11 mouse cellular contexts compared by ENCODE assay signal in genomic region chrX:9519969-9520368, GRCm38 (mm10). TPM values are rescaled to one million over a fixed set of nuclear protein-coding genes. Genes with fewer than 3 reads are reported as not detected.
A peak's percentile ranks its signal among the peaks of the same experiment; 100 is the strongest.
DNase-seq lines count a peak whose midpoint lies in the region; ATAC-seq and TF ChIP-seq lines count a peak whose summit lies in the region.
"Not testable (repeated sequence)": the region's sequence is repeated elsewhere in the genome, so short reads cannot be mapped to it uniquely, and the experiment has no call there.
"Had no signal": no experiment of that assay in that cellular context is flagged by ENCODE, and none has a peak within 500 bp of the region (broad histone marks: within the 10 kb centered on the region; RNA-seq: fewer than 3 reads in every experiment).

No protein-coding gene starts in this region.

- H3K27ac ChIP-seq in cerebellum, adult 2 months (ENCODE audit: insufficient read depth, low read length); forebrain, embryonic 11.5 days (ENCODE audit: low read depth, low read length); lung, postnatal 0 days (ENCODE audit: low read length); neural tube, embryonic 15.5 days (replicated peaks): not testable (repeated sequence)

- not testable (repeated sequence) for H3K9me3 ChIP-seq in forebrain, embryonic 11.5 days (ENCODE audit: control insufficient read depth, low read length); lung, postnatal 0 days (ENCODE audit: low read length); neural tube, embryonic 15.5 days (replicated peaks)

- H3K4me3 ChIP-seq in cerebellum, adult 2 months (replicated peaks; ENCODE audit: insufficient read depth, low read depth, low read length); forebrain, embryonic 11.5 days (ENCODE audit: low read depth, low read length); lung, postnatal 0 days (ENCODE audit: low read depth, low read length); neural tube, embryonic 15.5 days (replicated peaks): not testable (repeated sequence)

- not testable (repeated sequence) for H3K36me3 ChIP-seq in forebrain, embryonic 11.5 days (ENCODE audit: control insufficient read depth, insufficient read depth, low read length); lung, postnatal 0 days (ENCODE audit: insufficient read depth, low read length); neural tube, embryonic 15.5 days

- 21% methylated on average over 2 of the region's 2 CpGs for WGBS in cerebellum, adult 2 months
- 45% methylated on average over 2 of the region's 2 CpGs for WGBS in forebrain, embryonic 11.5 days
- WGBS in lung, postnatal 0 days: 21% methylated on average over 2 of the region's 2 CpGs
- WGBS in neural tube, embryonic 15.5 days: 54% methylated on average over 2 of the region's 2 CpGs

- DNase-seq in MN1 (ENCODE audit: low spot score): peak; percentile 6
- DNase-seq in cerebellum, adult 2 months: peak; percentile 17 to 20
- peak; percentile 73 for DNase-seq in forebrain, embryonic 11.5 days (ENCODE audit: low spot score)
- peak; percentile 36 for DNase-seq in heart, postnatal 4 days
- DNase-seq in kidney, postnatal 14 days: peak; percentile 46
- DNase-seq in lung, postnatal 0 days (ENCODE audit: low spot score): peak; percentile 29
- peak; percentile 25 for DNase-seq in thymus, postnatal 25 days

- H3K9ac ChIP-seq in forebrain, embryonic 11.5 days (ENCODE audit: low read length); lung, postnatal 0 days (replicated peaks; ENCODE audit: low read depth); neural tube, embryonic 15.5 days (replicated peaks): not testable (repeated sequence)

- TF ChIP-seq POLR2A in cerebellum, adult 2 months (IDR thresholded peaks at IDR 0.05; ENCODE audit: borderline replicate concordance, insufficient read depth, low read length): not testable (repeated sequence)

- not testable (repeated sequence) for TF ChIP-seq EP300 in lung, postnatal 0 days (IDR thresholded peaks at IDR 0.05)

- not testable (repeated sequence) for H3K4me2 ChIP-seq in forebrain, embryonic 11.5 days (ENCODE audit: low read depth, low read length, severe bottlenecking); lung, postnatal 0 days (replicated peaks; ENCODE audit: low read depth, low read length); neural tube, embryonic 15.5 days

- peak; percentile 56 for TF ChIP-seq CTCF in cerebellum, adult 2 months (IDR thresholded peaks at IDR 0.05; ENCODE audit: borderline replicate concordance, insufficient read depth, low read depth, low read length)
- peak; percentile 72 for TF ChIP-seq CTCF in lung, postnatal 0 days (IDR thresholded peaks at IDR 0.05)

- peak; percentile 67; the same call in 1 of the 2 replicates for ATAC-seq in forebrain, embryonic 11.5 days (replicated peaks; ENCODE audit: low FRiP score)
- not testable (repeated sequence) for ATAC-seq in lung, postnatal 0 days
- ATAC-seq in neural tube, embryonic 15.5 days (ENCODE audit: low FRiP score): peak; percentile 68; the same call in 1 of the 2 replicates

- not testable (repeated sequence) for H3K27me3 ChIP-seq in cerebellum, adult 2 months (ENCODE audit: control insufficient read depth, insufficient read depth, low read length); forebrain, embryonic 11.5 days (ENCODE audit: control insufficient read depth, insufficient read depth, low read length); lung, postnatal 0 days (replicated peaks; ENCODE audit: insufficient read depth, low read length); neural tube, embryonic 15.5 days (replicated peaks)

- H3K4me1 ChIP-seq in cerebellum, adult 2 months (ENCODE audit: control insufficient read depth, insufficient read depth, low read length); forebrain, embryonic 11.5 days (replicated peaks; ENCODE audit: control insufficient read depth, insufficient read depth, low read length); lung, postnatal 0 days (ENCODE audit: insufficient read depth, low read depth, low read length); neural tube, embryonic 15.5 days: not testable (repeated sequence)

RNA-seq across cellular contexts. Expression of gene Cybb, which starts 32.4 kb away (rescaled TPM):
- polyA plus RNA-seq in cerebellum, adult 2 months (2012; rRNA removed): 0.33 and 0.41 TPM in 2 replicates
- polyA plus RNA-seq in forebrain, embryonic 11.5 days (2014; fragmentation: Nextera tagmentation; extraction: Ambion mirVana): 0.63 and 0.96 TPM in 2 replicates
- 1 to 10 TPM; 3.1 to 6.2 TPM for total RNA-seq in heart, postnatal 4 days (2021)
- 13.3 and 16.0 TPM in 2 replicates for polyA plus RNA-seq in lung, postnatal 0 days (2015; fragmentation: Nextera tagmentation; extraction: Ambion mirVana)
- polyA plus RNA-seq in neural tube, embryonic 15.5 days (2015; fragmentation: Nextera tagmentation; extraction: Ambion mirVana): 0.86 and 1.8 TPM in 2 replicates

RNA-seq across cellular contexts. Expression of gene H2al1o, which starts 52.2 kb away (rescaled TPM):
- 0.27 TPM in 1 of 2 replicates, not detected in the other for polyA plus RNA-seq in cerebellum, adult 2 months (2012; rRNA removed)
- not detected in 2 replicates for polyA plus RNA-seq in forebrain, embryonic 11.5 days (2014; fragmentation: Nextera tagmentation; extraction: Ambion mirVana)
- total RNA-seq in heart, postnatal 4 days (2021): not detected
- polyA plus RNA-seq in lung, postnatal 0 days (2015; fragmentation: Nextera tagmentation; extraction: Ambion mirVana): not detected in 2 replicates
- polyA plus RNA-seq in neural tube, embryonic 15.5 days (2015; fragmentation: Nextera tagmentation; extraction: Ambion mirVana): not detected in 2 replicates
- total RNA-seq: adrenal gland, postnatal 4 days; left cerebral cortex, postnatal 25 days had no signal
- polyA plus RNA-seq: heart, embryonic 11.5 days had no signal

Comparison
In these comparisons a context has a peak if more than half of its experiments do, and no peak if none do; other contexts are left out.
1. DNase-seq: peak in every context shown above with its lines; median percentile 73 in forebrain, embryonic 11.5 days; 46 in kidney, postnatal 14 days; 36 in heart, postnatal 4 days; 29 in lung, postnatal 0 days; 25 in thymus, postnatal 25 days; 18 in cerebellum, adult 2 months; 6 in MN1.